Mouse (Mus musculus) urinary bladder, postnatal 4 days (tissue): ENCODE data around the gene Usp37.
"Not testable (repeated sequence)": the region's sequence is repeated elsewhere in the genome, so short reads cannot be mapped to it uniquely, and the experiment has no call there.

ENCODE experiments used
- DNase-seq, 2 experiments: peaks; one replicate each; pipeline ENCODE4 v3.0.0; 2021 to 2022; ENCODE audit warnings: low spot score in 2 of 2

The Usp37 gene

GRCm38 (mm10) chr1:74397268-74397918 lies 146.7 kb downstream of the Usp37 start:
- peak; percentile 99 to 100 for DNase-seq

DNA sequence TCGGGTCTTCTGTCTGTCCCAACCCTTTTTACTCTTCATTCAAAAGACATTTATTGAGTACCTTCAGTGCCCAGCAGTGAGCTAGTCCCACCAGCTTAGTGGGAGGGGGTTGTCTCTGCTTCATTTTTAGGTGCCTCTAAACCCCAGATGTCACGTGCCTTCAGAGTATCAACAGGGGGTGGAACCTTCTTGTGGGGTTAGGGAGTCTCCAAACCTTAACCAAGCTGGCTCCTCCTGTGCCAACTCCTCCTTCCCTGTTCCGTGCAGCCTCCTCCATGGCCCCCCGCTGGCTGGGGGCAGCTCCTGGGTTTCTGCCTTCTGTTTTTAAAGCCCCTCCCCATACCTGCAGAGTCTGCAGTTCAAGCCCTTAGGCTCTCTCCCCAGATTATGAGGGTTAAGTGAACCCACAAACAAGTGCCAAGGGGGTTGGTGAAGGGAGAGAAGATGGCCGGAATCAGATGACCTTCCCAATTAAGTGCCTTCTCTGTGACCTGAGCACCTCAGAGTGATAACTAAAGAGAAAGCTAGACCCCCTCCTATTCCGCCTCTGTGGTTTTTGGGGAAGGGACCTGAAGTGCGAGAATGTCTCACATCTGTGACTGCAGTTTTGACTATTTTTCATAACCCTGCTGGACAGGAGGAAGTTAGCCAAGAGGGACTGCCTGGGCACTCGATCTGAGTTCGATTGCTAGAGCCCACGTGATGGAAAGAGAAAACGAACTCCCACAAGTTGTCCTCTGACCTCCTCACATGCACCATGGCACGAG lies 147.4 kb downstream of the Usp37 start:
- DNase-seq = not testable (repeated sequence)

DNA sequence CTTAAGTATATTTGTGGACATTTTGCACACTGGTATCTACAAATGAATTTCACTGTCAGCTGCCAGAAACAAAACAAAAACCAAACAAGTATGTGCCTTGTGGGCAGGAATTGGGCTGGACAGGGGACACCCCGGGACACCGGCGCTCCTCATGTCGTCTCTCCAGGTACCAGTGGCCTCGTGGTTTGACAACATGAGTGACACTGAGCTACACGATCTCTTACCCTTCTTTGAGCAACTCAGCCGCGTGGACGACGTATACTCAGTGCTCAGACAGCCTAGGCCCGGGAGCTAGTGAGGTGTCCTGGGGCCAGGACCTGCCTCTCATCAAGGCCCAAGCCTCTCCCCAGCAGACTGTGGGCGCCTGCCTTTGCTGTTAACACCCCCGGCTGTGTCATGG lies 148.8 kb downstream of the Usp37 start:
- no peak for DNase-seq

DNA sequence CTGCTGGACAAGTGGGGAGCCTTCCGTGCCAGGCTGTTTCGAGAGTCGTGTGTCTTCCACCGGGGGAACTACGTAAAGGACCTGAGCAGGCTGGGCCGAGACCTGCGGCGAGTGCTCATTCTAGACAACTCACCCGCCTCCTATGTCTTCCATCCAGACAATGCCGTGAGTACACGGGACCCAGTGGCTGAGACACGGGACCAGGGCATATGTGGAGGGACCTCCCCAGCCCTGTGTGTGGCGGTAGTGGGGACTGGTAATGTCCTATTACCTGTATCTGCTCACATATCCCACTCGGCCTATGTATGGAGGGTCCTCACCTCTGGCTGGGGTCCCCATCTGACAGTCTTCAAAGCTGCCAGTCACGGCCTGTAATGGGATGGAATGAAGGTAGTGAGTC lies 149.2 kb downstream of the Usp37 start:
- no peak for DNase-seq

- DNase-seq = no peak
Observed at GRCm38 (mm10) chr1:74394311-74394710, 149.8 kb downstream of the Usp37 start.

DNA sequence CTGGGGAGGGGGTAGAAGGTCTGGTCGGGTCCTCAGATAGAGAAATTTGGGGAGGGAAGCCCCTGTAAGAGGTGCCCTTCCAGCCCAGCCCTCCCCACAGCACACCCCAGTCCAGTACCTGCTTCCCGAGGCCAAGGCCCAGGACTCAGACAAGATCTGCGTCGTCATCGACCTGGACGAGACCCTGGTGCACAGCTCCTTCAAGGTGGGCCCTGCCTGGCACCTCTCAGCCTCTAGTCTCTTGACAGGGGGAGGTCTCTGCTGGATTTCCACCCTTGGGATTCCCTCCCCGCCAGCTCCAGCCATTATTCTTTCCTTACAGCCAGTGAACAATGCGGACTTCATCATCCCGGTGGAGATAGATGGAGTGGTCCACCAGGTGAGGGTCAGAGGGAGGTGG lies 150.4 kb downstream of the Usp37 start:
- DNase-seq = no peak

GRCm38 (mm10) chr1:74393010-74393409 lies 151.1 kb downstream of the Usp37 start:
- DNase-seq = no peak

DNA sequence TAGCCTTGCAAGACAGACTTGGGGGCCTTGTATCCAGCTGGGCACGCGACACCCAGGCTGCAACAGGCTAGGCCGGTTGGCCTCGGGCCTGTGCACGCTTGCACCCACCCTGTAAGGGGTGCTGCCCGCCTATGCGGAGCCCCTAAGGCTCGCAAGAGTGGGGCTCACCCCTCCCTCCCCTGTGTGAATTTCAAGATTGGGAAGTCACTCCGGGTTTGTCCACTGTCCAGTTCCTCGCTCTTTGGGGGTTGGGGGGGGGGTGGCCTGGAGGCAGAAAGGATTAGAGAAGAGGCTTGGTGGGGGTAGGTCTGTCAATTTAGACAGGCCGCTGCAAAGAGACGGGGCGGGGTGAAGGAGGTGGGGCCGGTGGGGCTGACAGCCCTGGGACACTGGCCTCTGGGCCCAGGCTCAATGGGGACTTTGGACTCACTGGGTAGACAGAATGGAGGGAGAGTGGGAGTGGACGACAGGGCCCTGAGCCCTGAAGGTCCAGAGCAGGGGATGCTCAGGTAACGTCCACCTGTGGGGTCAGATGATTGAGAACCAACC lies 151.6 kb downstream of the Usp37 start:
- DNase-seq = no peak

DNA sequence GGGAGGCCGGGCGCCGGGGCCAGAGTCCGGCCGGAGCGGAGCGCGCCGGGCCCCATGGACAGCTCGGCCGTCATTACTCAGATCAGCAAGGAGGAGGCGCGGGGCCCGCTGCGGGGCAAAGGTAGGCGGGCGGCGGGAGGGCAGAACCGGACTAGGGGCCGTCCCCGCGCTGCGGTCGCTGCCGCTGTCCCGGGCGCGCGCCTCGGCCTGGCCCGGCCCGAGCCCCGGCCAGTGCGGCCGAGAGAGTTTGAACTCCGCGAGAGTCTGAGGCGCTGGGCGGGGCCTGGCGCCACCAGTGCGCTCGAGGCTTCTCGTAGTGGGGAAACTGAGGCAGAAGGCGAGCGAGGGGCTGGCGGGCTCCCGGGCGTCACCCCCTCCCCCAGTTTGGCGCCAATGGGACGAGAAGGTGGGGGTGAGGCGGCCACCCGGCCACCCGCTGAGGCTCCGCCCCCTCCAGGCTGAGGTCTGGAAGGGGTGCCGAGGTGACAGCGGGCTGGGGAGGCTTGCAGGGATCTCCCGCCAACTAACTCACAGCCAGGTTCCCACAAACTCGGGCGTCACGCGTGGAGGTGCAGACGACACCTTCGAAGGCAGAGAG lies 152.1 kb downstream of the Usp37 start:
- peak; percentile 75 to 77 for DNase-seq

GRCm38 (mm10) chr1:74390924-74391748 lies 152.9 kb downstream of the Usp37 start, which contains the start of gene Ctdsp1:
Ctdsp1 (plus strand) TSS chr1:74391509.
- DNase-seq = peak; percentile 98

DNA sequence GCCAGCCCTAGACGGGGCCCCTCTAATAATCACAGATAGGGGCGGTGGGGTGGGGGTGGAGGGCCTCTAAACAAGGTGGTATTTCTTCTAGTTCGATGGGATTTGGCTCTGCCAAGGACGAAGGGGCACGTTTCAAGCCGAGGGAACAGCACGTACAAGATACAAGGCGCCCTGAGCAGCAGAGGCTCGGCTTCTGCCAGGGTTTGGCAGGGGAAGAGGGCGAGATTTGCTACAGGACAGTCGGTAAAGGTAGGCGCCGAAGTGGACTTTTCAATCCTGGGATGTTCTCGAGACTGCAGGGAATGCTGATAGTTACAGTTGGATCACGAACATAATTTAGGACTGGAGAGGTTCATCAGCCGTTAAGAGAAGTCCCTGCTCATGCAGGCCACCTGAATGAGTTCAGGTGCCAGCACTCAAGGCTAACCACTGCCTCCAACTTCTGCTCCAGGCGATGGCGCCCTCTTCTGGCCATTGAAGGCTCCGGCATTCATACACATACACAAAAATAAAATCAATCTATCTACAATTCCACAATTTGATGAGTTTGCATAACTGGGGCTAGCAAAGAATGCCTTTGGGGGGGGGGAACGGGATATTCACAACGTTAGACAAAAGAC lies 153.7 kb downstream of the Usp37 start:
- peak in 1 of 2 experiments; percentile 56 for DNase-seq

DNA sequence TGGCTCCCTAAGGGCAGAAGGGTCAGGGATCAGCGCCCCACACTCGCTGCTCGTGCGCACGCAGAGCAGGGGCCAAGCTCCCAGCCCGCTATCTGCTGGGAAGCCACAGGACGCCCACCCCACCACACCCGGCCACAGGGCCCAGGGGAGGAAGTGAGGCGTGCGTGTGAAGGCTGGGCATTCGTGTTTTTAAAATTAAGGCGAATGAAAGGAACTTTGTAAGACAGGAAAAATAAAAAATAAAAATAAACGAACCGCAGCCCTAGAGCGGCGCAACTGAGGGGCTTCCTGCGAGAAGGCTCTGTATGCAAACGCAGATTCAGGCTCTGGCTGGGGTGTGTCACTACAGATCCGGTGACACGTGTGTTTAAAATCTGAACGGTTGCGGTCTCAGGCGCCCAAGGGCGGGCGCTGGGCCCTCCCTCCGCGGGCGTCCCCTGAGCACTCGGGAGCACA lies 154.2 kb downstream of the Usp37 start:
- DNase-seq = no peak

GRCm38 (mm10) chr1:74388398-74388920 lies 155.6 kb downstream of the Usp37 start:
- no peak for DNase-seq

- no peak for DNase-seq
Observed at GRCm38 (mm10) chr1:74387386-74387988, 156.6 kb downstream of the Usp37 start.

- DNase-seq = peak; percentile 89 to 91
Observed at GRCm38 (mm10) chr1:74386714-74387385, 157.2 kb downstream of the Usp37 start.

DNA sequence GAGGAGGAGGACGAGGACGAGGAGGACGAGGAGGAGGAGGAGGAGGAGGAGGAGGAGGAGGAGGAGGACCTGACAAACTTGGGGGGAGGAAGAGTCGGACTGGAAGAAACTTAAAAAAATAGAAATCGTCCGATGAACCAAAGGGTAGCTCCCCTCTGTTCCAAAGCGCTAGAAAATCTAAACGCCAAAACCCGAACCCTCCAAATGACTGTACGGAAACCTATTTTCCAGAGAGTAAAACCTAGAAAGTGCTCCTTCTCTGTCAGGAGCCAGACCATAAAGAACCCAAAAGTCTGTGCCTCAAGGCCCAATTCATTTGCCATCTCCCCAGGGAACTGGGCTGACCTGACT lies 157.7 kb downstream of the Usp37 start:
- DNase-seq = no peak

GRCm38 (mm10) chr1:74385531-74385930 lies 158.6 kb downstream of the Usp37 start:
- DNase-seq = no peak
